Mouse (Mus musculus): ENCODE data around the gene Olfr1417.
"Not testable (repeated sequence)": the region's sequence is repeated elsewhere in the genome, so short reads cannot be mapped to it uniquely, and the experiment has no call there.

Olfr1417 gene

GRCm38 (mm10) chr19:11839119-11839518 lies at the start of gene Olfr1417:
Gene Olfr1417, minus strand, starts transcription at chr19:11839219.
- DNase-seq (ENCODE audit: low spot score), result no peak

- no peak for DNase-seq (ENCODE audit: low spot score)
These were observed 47.2 kb upstream of the Olfr1417 start, which contains the start of gene Olfr1420 for GRCm38 (mm10) chr19:11886265-11886664. Gene Olfr1420, plus strand, starts transcription at chr19:11886565.

GRCm38 (mm10) chr19:11878404-11878803 lies 39.4 kb upstream of the Olfr1417 start:
- DNase-seq (ENCODE audit: low spot score), result not testable (repeated sequence)

- no peak for DNase-seq (ENCODE audit: low spot score)
These were observed 36.0 kb upstream of the Olfr1417 start, which contains the start of gene Olfr1419 for GRCm38 (mm10) chr19:11875006-11875405. Gene Olfr1419, minus strand, starts transcription at chr19:11875106.

GRCm38 (mm10) chr19:11867837-11868236 lies 28.8 kb upstream of the Olfr1417 start:
- no peak for DNase-seq (ENCODE audit: low spot score)

GRCm38 (mm10) chr19:11860966-11861365 lies 21.9 kb upstream of the Olfr1417 start, which contains the start of gene Olfr1418:
Gene Olfr1418, minus strand, starts transcription at chr19:11861066.
- DNase-seq (ENCODE audit: low spot score), result no peak

GRCm38 (mm10) chr19:11856506-11856905 lies 17.5 kb upstream of the Olfr1417 start:
- no peak for DNase-seq (ENCODE audit: low spot score)

- no peak for DNase-seq (ENCODE audit: low spot score)
These were observed 15.8 kb upstream of the Olfr1417 start for GRCm38 (mm10) chr19:11854821-11855220.

- DNase-seq (ENCODE audit: low spot score), result no peak
These were observed 13.6 kb upstream of the Olfr1417 start for GRCm38 (mm10) chr19:11852652-11853051.

- no peak for DNase-seq (ENCODE audit: low spot score)
These were observed 7.3 kb upstream of the Olfr1417 start for GRCm38 (mm10) chr19:11846333-11846732.

- no peak for DNase-seq (ENCODE audit: low spot score)
These were observed 15.5 kb downstream of the Olfr1417 start for GRCm38 (mm10) chr19:11823346-11824065.

GRCm38 (mm10) chr19:11820211-11820610 lies 18.8 kb downstream of the Olfr1417 start:
- no peak for DNase-seq (ENCODE audit: low spot score)

- DNase-seq (ENCODE audit: low spot score), result peak; percentile 58
These were observed 19.2 kb downstream of the Olfr1417 start for GRCm38 (mm10) chr19:11819800-11820199.

- no peak for DNase-seq (ENCODE audit: low spot score)
These were observed 19.8 kb downstream of the Olfr1417 start, which contains the start of gene Stx3 for GRCm38 (mm10) chr19:11819143-11819700. Gene Stx3, minus strand, starts transcription at chr19:11819403.

- DNase-seq (ENCODE audit: low spot score), result peak; percentile 48
These were observed 20.5 kb downstream of the Olfr1417 start for GRCm38 (mm10) chr19:11818199-11819142.

- DNase-seq (ENCODE audit: low spot score), result no peak
These were observed 21.4 kb downstream of the Olfr1417 start for GRCm38 (mm10) chr19:11817586-11817985.

- DNase-seq (ENCODE audit: low spot score), result no peak
These were observed 22.3 kb downstream of the Olfr1417 start for GRCm38 (mm10) chr19:11816706-11817105.

- no peak for DNase-seq (ENCODE audit: low spot score)
These were observed 24.2 kb downstream of the Olfr1417 start for GRCm38 (mm10) chr19:11814742-11815333.

GRCm38 (mm10) chr19:11813649-11814048 lies 25.4 kb downstream of the Olfr1417 start:
- DNase-seq (ENCODE audit: low spot score), result no peak

GRCm38 (mm10) chr19:11813136-11813535 lies 25.9 kb downstream of the Olfr1417 start:
- no peak for DNase-seq (ENCODE audit: low spot score)

- DNase-seq (ENCODE audit: low spot score), result peak; percentile 30
These were observed 27.2 kb downstream of the Olfr1417 start for GRCm38 (mm10) chr19:11811688-11812365.
